Mouse (Mus musculus) adrenal gland, adult (tissue): ENCODE measurements at regions not wholly inside any gene's neighbourhood (a gene's known extent, or its start where the extent isn't known, plus 50 kb on each side); places are given as distances from the start of the nearest gene placed in this dataset.

ENCODE experiments used
- DNase-seq, 2 experiments: peaks; one replicate each; pipeline ENCODE4 v3.0.0; 2022 to 2023; ENCODE audit warnings: low spot score in 1 of 2; ENCODE audit not compliant: inconsistent age in 2 of 2

- no peak for DNase-seq
Measured at GRCm38 (mm10) chr14:120560416-120560815, 82.2 kb downstream of the Rap2a start.

- no peak for DNase-seq
Measured at GRCm38 (mm10) chr14:120560987-120561386, 82.7 kb downstream of the Rap2a start.

- DNase-seq: no peak
Measured at GRCm38 (mm10) chr14:120566945-120567344, 88.7 kb downstream of the Rap2a start.

GRCm38 (mm10) chr14:120568054-120568453 lies 89.8 kb downstream of the Rap2a start:
- no peak for DNase-seq

GRCm38 (mm10) chr14:120572238-120572637 lies 94.0 kb downstream of the Rap2a start:
- no peak for DNase-seq

- DNase-seq: no peak
Measured at GRCm38 (mm10) chr14:120575202-120575601, 97.0 kb downstream of the Rap2a start.

GRCm38 (mm10) chr14:120578352-120579080 lies 100.3 kb downstream of the Rap2a start:
- DNase-seq: no peak

GRCm38 (mm10) chr14:120583807-120584206 lies 105.6 kb downstream of the Rap2a start:
- no peak for DNase-seq

- no peak for DNase-seq
Measured at GRCm38 (mm10) chr14:120592191-120592590, 113.9 kb downstream of the Rap2a start.

GRCm38 (mm10) chr14:120600414-120600935 lies 122.2 kb downstream of the Rap2a start:
- no peak for DNase-seq

- no peak for DNase-seq
Measured at GRCm38 (mm10) chr14:120601510-120601909, 123.3 kb downstream of the Rap2a start.

GRCm38 (mm10) chr14:120603849-120604492 lies 125.7 kb downstream of the Rap2a start:
- DNase-seq: no peak

GRCm38 (mm10) chr14:120607801-120608200 lies 129.6 kb downstream of the Rap2a start:
- DNase-seq: no peak

- DNase-seq: no peak
Measured at GRCm38 (mm10) chr14:120611311-120611710, 133.1 kb downstream of the Rap2a start.

GRCm38 (mm10) chr14:120626223-120626935 lies 148.1 kb downstream of the Rap2a start:
- DNase-seq: no peak

GRCm38 (mm10) chr14:120626936-120627277 lies 148.7 kb downstream of the Rap2a start:
- DNase-seq: no peak

- no peak for DNase-seq
Measured at GRCm38 (mm10) chr14:120632771-120633170, 154.5 kb downstream of the Rap2a start.

- no peak for DNase-seq
Measured at GRCm38 (mm10) chr14:120636726-120637400, 158.6 kb downstream of the Rap2a start.

- DNase-seq: no peak
Measured at GRCm38 (mm10) chr14:120637486-120638125, 159.4 kb downstream of the Rap2a start.

- DNase-seq: peak; percentile 50 to 83
Measured at GRCm38 (mm10) chr14:120642591-120642990, 164.3 kb downstream of the Rap2a start.

GRCm38 (mm10) chr14:120652034-120652433 lies 173.8 kb downstream of the Rap2a start:
- DNase-seq: no peak
